Mouse (Mus musculus) lung, postnatal 36 days (tissue): ENCODE measurements at regions not wholly inside any gene's neighbourhood (a gene's known extent, or its start where the extent isn't known, plus 50 kb on each side); places are given as distances from the start of the nearest gene placed in this dataset.
A peak's percentile ranks its signal among the peaks of the same experiment; 100 is the strongest.

Experiments used
- DNase-seq: peaks from one replicate; pipeline ENCODE4 v3.0.0; 2022; ENCODE audit warnings: mixed read lengths

GRCm38 (mm10) chr14:84750195-84750867, 307.0 kb downstream of the Pcdh17 start:
- no peak for DNase-seq

GRCm38 (mm10) chr14:84757592-84757991, 314.2 kb downstream of the Pcdh17 start:
- DNase-seq = no peak

GRCm38 (mm10) chr14:84793157-84793556, 349.8 kb downstream of the Pcdh17 start:
- DNase-seq = peak; percentile 26

- DNase-seq = no peak
These were observed 357.6 kb downstream of the Pcdh17 start for GRCm38 (mm10) chr14:84800925-84801324.

- no peak for DNase-seq
These were observed 359.3 kb downstream of the Pcdh17 start for GRCm38 (mm10) chr14:84802640-84803039.
